ENCODE assay signal across 11 mouse cellular contexts in the genomic region with DNA sequence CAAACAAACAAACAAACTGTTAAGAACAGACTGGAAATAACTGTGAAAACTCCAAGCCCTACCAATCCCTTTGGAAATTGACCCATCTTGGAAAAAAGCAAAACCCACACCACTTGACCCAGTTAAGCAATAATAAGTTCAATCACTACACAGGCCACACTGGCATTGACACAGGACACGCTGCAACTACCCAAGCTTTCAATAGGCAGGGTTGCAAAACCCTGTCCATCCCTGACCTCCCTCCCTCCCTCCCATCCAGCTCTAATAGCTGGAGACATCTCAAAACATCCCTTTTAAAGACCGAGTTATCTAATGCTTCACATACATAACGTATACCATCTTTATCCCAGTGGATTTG.
"Had no signal": no experiment of that assay in that cellular context is flagged by ENCODE, and none has a peak within 500 bp of the region (broad histone marks: within the 10 kb centered on the region; RNA-seq: fewer than 3 reads in every experiment).

No protein-coding gene starts in this region.

- H3K9me3 ChIP-seq: kidney, embryonic 15.5 days; limb, embryonic 13.5 days; lung, embryonic 15.5 days; neural tube, embryonic 12.5 days had no signal

- H3K4me2 ChIP-seq: kidney, embryonic 15.5 days; limb, embryonic 13.5 days; lung, embryonic 15.5 days; neural tube, embryonic 12.5 days had no signal

- H3K4me3 ChIP-seq: kidney, embryonic 15.5 days; limb, embryonic 13.5 days; lung, embryonic 15.5 days; neural tube, embryonic 12.5 days had no signal

- H3K9ac ChIP-seq: kidney, embryonic 15.5 days; limb, embryonic 13.5 days; liver, embryonic 14.5 days; lung, embryonic 15.5 days; neural tube, embryonic 12.5 days had no signal

- H3K36me3 ChIP-seq: kidney, embryonic 15.5 days; limb, embryonic 13.5 days; lung, embryonic 15.5 days; neural tube, embryonic 12.5 days had no signal

- H3K27me3 ChIP-seq: kidney, embryonic 15.5 days; lung, embryonic 15.5 days; neural tube, embryonic 12.5 days had no signal

- H3K27ac ChIP-seq: kidney, embryonic 15.5 days; limb, embryonic 13.5 days; liver, embryonic 14.5 days; lung, embryonic 15.5 days; neural tube, embryonic 12.5 days; stomach, postnatal 0 days had no signal

- DNase-seq: kidney, adult 2 months; kidney, postnatal 14 days; left cerebral cortex, postnatal 4 days; lung, postnatal 14 days; thymus, postnatal 4 days had no signal
